Mouse (Mus musculus): ENCODE measurements around the gene Tes3-ps. TPM values are rescaled to one million over a fixed set of nuclear protein-coding genes. Genes with fewer than 3 reads are reported as not detected.

Gene Tes3-ps
- 0.55 and 1.0 TPM in 2 replicates for polyA plus RNA-seq (2014; fragmentation: Nextera tagmentation; extraction: Ambion mirVana)

GRCm38 (mm10) chr13:49492376-49493368 is at the start of gene Tes3-ps:
Gene Tes3-ps, plus strand, starts transcription at chr13:49493318.
- DNase-seq (ENCODE audit: low spot score) (no peak), ATAC-seq (replicated peaks; ENCODE audit: low FRiP score, low TSS enrichment, low read depth) (no peak)
- Histone ChIP-seq H3K27ac (ENCODE audit: low read depth) (no peak within 1 kb of the TSS), H3K9me3 (ENCODE audit: control insufficient read depth, low read length) (no peaks in the 10 kb centered on the region), H3K9ac (ENCODE audit: low read length) (no peak within 1 kb of the TSS), H3K4me1 (replicated peaks; ENCODE audit: control insufficient read depth, insufficient read depth, low read length) (no peaks in the 10 kb centered on the region), H3K4me2 (ENCODE audit: low read length) (no peak within 1 kb of the TSS), H3K4me3 (ENCODE audit: low read depth, low read length) (no peak within 1 kb of the TSS), H3K36me3 (ENCODE audit: control insufficient read depth, insufficient read depth, low read length) (no peaks in the 10 kb centered on the region), H3K27me3 (replicated peaks; ENCODE audit: control insufficient read depth, insufficient read depth, low read length) (no peaks in the 10 kb centered on the region)
- WGBS = 60% methylated on average over 6 of the region's 6 CpGs

- no peak overlapping the region for H3K9ac ChIP-seq (ENCODE audit: low read length)
- no peaks in the 10 kb centered on the region for H3K4me1 ChIP-seq (replicated peaks; ENCODE audit: control insufficient read depth, insufficient read depth, low read length)
- no peaks in the 10 kb centered on the region for H3K9me3 ChIP-seq (ENCODE audit: control insufficient read depth, low read length)
- H3K4me2 ChIP-seq (ENCODE audit: low read length) = no peak overlapping the region
- peaks cover 35% of the 10 kb centered on the region for H3K36me3 ChIP-seq (ENCODE audit: control insufficient read depth, insufficient read depth, low read length)
- H3K27me3 ChIP-seq (replicated peaks; ENCODE audit: control insufficient read depth, insufficient read depth, low read length) = no peaks in the 10 kb centered on the region
- DNase-seq (ENCODE audit: low spot score) = no peak
- ATAC-seq (replicated peaks; ENCODE audit: low FRiP score, low TSS enrichment, low read depth) = no peak
- no peak overlapping the region for H3K4me3 ChIP-seq (ENCODE audit: low read depth, low read length)
- no peak overlapping the region for H3K27ac ChIP-seq (ENCODE audit: low read depth)
- WGBS = 95% methylated on average over 6 of the region's 6 CpGs
Observed at GRCm38 (mm10) chr13:49444451-49444850, 48.7 kb upstream of the Tes3-ps start.

- Histone ChIP-seq H3K4me1 (replicated peaks; ENCODE audit: control insufficient read depth, insufficient read depth, low read length) (peaks cover 3% of the 10 kb centered on the region; the same call in 1 of the 2 replicates), H3K4me2 (ENCODE audit: low read length) (no peak overlapping the region), H3K4me3 (ENCODE audit: low read depth, low read length) (no peak overlapping the region), H3K27ac (ENCODE audit: low read depth) (peak overlapping the region; percentile 65; the same call in 1 of the 2 replicates), H3K27me3 (replicated peaks; ENCODE audit: control insufficient read depth, insufficient read depth, low read length) (no peaks in the 10 kb centered on the region), H3K9me3 (ENCODE audit: control insufficient read depth, low read length) (no peaks in the 10 kb centered on the region), H3K36me3 (ENCODE audit: control insufficient read depth, insufficient read depth, low read length) (peaks cover 43% of the 10 kb centered on the region), H3K9ac (ENCODE audit: low read length) (no peak overlapping the region)
- WGBS = 38% methylated on average over 5 of the region's 5 CpGs
- ATAC-seq (replicated peaks; ENCODE audit: low FRiP score, low TSS enrichment, low read depth) = peak; percentile 71; the same call in 1 of the 2 replicates
- DNase-seq (ENCODE audit: low spot score) = peak; percentile 93
Observed at GRCm38 (mm10) chr13:49449318-49449749, 43.8 kb upstream of the Tes3-ps start.

GRCm38 (mm10) chr13:49460276-49460675 is 32.8 kb upstream of the Tes3-ps start:
- peaks cover 60% of the 10 kb centered on the region for H3K36me3 ChIP-seq (ENCODE audit: control insufficient read depth, insufficient read depth, low read length)
- H3K9ac ChIP-seq (ENCODE audit: low read length) = no peak overlapping the region
- 0 out of 2 replicates have a peak overlapping the region, but pooled peaks have one; percentile 27 for H3K27ac ChIP-seq (ENCODE audit: low read depth)
- DNase-seq (ENCODE audit: low spot score) (no peak), ATAC-seq (replicated peaks; ENCODE audit: low FRiP score, low TSS enrichment, low read depth) (no peak)
- no peak overlapping the region for H3K4me3 ChIP-seq (ENCODE audit: low read depth, low read length)
- H3K4me2 ChIP-seq (ENCODE audit: low read length) = no peak overlapping the region
- H3K4me1 ChIP-seq (replicated peaks; ENCODE audit: control insufficient read depth, insufficient read depth, low read length) = no peaks in the 10 kb centered on the region
- no peaks in the 10 kb centered on the region for H3K9me3 ChIP-seq (ENCODE audit: control insufficient read depth, low read length)
- 84% methylated on average over 4 of the region's 4 CpGs for WGBS
- H3K27me3 ChIP-seq (replicated peaks; ENCODE audit: control insufficient read depth, insufficient read depth, low read length) = no peaks in the 10 kb centered on the region

GRCm38 (mm10) chr13:49460692-49461414 is 32.3 kb upstream of the Tes3-ps start:
- ATAC-seq (replicated peaks; ENCODE audit: low FRiP score, low TSS enrichment, low read depth) (no peak), DNase-seq (ENCODE audit: low spot score) (no peak)
- Histone ChIP-seq H3K4me1 (replicated peaks; ENCODE audit: control insufficient read depth, insufficient read depth, low read length) (no peaks in the 10 kb centered on the region), H3K27ac (ENCODE audit: low read depth) (0 out of 2 replicates have a peak overlapping the region, but pooled peaks have one; percentile 27), H3K4me3 (ENCODE audit: low read depth, low read length) (no peak overlapping the region), H3K36me3 (ENCODE audit: control insufficient read depth, insufficient read depth, low read length) (peaks cover 63% of the 10 kb centered on the region), H3K9me3 (ENCODE audit: control insufficient read depth, low read length) (no peaks in the 10 kb centered on the region), H3K27me3 (replicated peaks; ENCODE audit: control insufficient read depth, insufficient read depth, low read length) (no peaks in the 10 kb centered on the region), H3K9ac (ENCODE audit: low read length) (no peak overlapping the region), H3K4me2 (ENCODE audit: low read length) (no peak overlapping the region)
- 63% methylated on average over 5 of the region's 5 CpGs for WGBS

GRCm38 (mm10) chr13:49461458-49462132 is 31.5 kb upstream of the Tes3-ps start:
- H3K4me2 ChIP-seq (ENCODE audit: low read length) = no peak overlapping the region
- no peak overlapping the region for H3K4me3 ChIP-seq (ENCODE audit: low read depth, low read length)
- no peaks in the 10 kb centered on the region for H3K27me3 ChIP-seq (replicated peaks; ENCODE audit: control insufficient read depth, insufficient read depth, low read length)
- no peaks in the 10 kb centered on the region for H3K4me1 ChIP-seq (replicated peaks; ENCODE audit: control insufficient read depth, insufficient read depth, low read length)
- no peak for ATAC-seq (replicated peaks; ENCODE audit: low FRiP score, low TSS enrichment, low read depth)
- H3K36me3 ChIP-seq (ENCODE audit: control insufficient read depth, insufficient read depth, low read length) = peaks cover 63% of the 10 kb centered on the region
- H3K27ac ChIP-seq (ENCODE audit: low read depth) = no peak overlapping the region
- WGBS = 89% methylated on average over 15 of the region's 15 CpGs
- no peaks in the 10 kb centered on the region for H3K9me3 ChIP-seq (ENCODE audit: control insufficient read depth, low read length)
- no peak for DNase-seq (ENCODE audit: low spot score)
- no peak overlapping the region for H3K9ac ChIP-seq (ENCODE audit: low read length)

GRCm38 (mm10) chr13:49462921-49463320 is 30.2 kb upstream of the Tes3-ps start:
- Histone ChIP-seq H3K4me2 (ENCODE audit: low read length) (no peak overlapping the region), H3K9me3 (ENCODE audit: control insufficient read depth, low read length) (no peaks in the 10 kb centered on the region), H3K27ac (ENCODE audit: low read depth) (no peak overlapping the region), H3K4me1 (replicated peaks; ENCODE audit: control insufficient read depth, insufficient read depth, low read length) (no peaks in the 10 kb centered on the region), H3K36me3 (ENCODE audit: control insufficient read depth, insufficient read depth, low read length) (peaks cover 55% of the 10 kb centered on the region), H3K9ac (ENCODE audit: low read length) (no peak overlapping the region), H3K4me3 (ENCODE audit: low read depth, low read length) (no peak overlapping the region), H3K27me3 (replicated peaks; ENCODE audit: control insufficient read depth, insufficient read depth, low read length) (no peaks in the 10 kb centered on the region)
- DNase-seq (ENCODE audit: low spot score) (no peak), ATAC-seq (replicated peaks; ENCODE audit: low FRiP score, low TSS enrichment, low read depth) (no peak)
- WGBS = 100% methylated on average over 2 of the region's 2 CpGs

- Histone ChIP-seq H3K36me3 (ENCODE audit: control insufficient read depth, insufficient read depth, low read length) (peaks cover 36% of the 10 kb centered on the region), H3K9me3 (ENCODE audit: control insufficient read depth, low read length) (no peaks in the 10 kb centered on the region), H3K9ac (ENCODE audit: low read length) (no peak overlapping the region), H3K4me1 (replicated peaks; ENCODE audit: control insufficient read depth, insufficient read depth, low read length) (no peaks in the 10 kb centered on the region), H3K27me3 (replicated peaks; ENCODE audit: control insufficient read depth, insufficient read depth, low read length) (no peaks in the 10 kb centered on the region), H3K27ac (ENCODE audit: low read depth) (no peak overlapping the region), H3K4me2 (ENCODE audit: low read length) (no peak overlapping the region), H3K4me3 (ENCODE audit: low read depth, low read length) (no peak overlapping the region)
- ATAC-seq (replicated peaks; ENCODE audit: low FRiP score, low TSS enrichment, low read depth) (no peak), DNase-seq (ENCODE audit: low spot score) (no peak)
- WGBS = 94% methylated on average over 4 of the region's 4 CpGs
Observed at GRCm38 (mm10) chr13:49465875-49466274, 27.2 kb upstream of the Tes3-ps start.
